Mouse (Mus musculus) adrenal gland, postnatal 10 days (tissue): ENCODE measurements around the gene Cpsf2. TPM values are rescaled to one million over a fixed set of nuclear protein-coding genes. Genes with fewer than 3 reads are reported as not detected.

Source experiments
- total RNA-seq, 2 experiments: library from RNA; stranded (reverse); gene quantifications; 2 replicates each; pipeline ENCODE4 v1.2.3; 2021

Cpsf2 gene
- total RNA-seq, 2 experiments from 2014 or later, result 27.3 to 28.0 TPM

Other genes starting within 250 kb of the Cpsf2 start
- 10 to 100 TPM; 60.7 to 81.7 TPM for gene Fbln5, start 156.9 kb upstream of the Cpsf2 start, total RNA-seq
- gene Trip11, start 62.7 kb upstream of the Cpsf2 start, total RNA-seq, result 10 to 100 TPM; 28.2 to 31.3 TPM
- 10 to 100 TPM; 16.4 to 17.2 TPM for gene Atxn3, start 17.7 kb upstream of the Cpsf2 start, total RNA-seq
- under 1 TPM; 0.45 to 0.87 TPM for gene Slc24a4, start 152.7 kb downstream of the Cpsf2 start, total RNA-seq